Mouse (Mus musculus): Measurements from ENCODE around the gene Herc3.
A peak's percentile ranks its signal among the peaks of the same experiment; 100 is the strongest.
"Not testable (repeated sequence)": the region's sequence is repeated elsewhere in the genome, so short reads cannot be mapped to it uniquely, and the experiment has no call there.

Gene Herc3

DNA sequence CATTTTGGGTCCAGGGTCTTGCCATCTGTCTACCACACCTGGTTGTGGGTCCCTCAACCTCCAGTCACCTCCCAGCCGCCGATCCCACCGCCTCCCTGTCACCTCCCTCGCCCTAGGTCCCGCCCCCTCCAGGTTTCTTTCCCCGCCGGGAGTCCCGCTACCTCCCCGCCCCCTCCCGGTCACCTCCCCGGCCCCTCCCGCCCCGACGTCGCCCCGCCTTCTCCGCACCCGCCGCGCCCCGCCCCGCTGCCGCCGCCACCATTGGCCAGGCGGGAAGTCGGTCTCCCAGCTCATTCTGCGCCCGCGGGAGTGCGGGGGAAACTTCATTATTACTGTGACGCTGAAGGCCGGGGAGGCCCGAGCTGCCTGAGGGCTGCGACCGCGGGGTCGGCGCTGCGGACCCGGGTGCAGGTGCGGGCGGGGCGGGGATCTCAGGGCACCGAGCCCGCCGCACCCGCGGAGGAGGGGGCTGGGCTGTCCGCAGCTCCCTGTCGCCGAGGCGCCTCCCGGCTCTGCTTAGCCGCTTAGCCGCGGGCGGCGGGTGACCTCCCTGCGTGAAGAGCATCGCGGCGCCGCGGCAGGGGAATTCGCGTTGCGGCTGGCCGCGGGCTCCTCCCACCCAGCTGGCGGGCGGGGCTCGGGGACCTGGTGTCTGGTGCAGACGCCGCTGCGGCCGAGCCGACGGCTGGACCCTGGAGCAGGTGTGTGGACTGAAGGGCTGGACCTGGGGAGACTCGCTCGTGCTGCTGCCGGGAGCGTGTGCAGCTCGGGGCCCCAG, at the start of gene Herc3:
TSS of gene Herc3 (plus strand) at position 234 of the 778 bp plus-strand sequence.
- peak; percentile 89 for DNase-seq (ENCODE audit: low read depth, low spot score)

- DNase-seq (ENCODE audit: low read depth, low spot score), result no peak
Observed at GRCm38 (mm10) chr6:58801394-58801793, 29.9 kb upstream of the Herc3 start.

DNA sequence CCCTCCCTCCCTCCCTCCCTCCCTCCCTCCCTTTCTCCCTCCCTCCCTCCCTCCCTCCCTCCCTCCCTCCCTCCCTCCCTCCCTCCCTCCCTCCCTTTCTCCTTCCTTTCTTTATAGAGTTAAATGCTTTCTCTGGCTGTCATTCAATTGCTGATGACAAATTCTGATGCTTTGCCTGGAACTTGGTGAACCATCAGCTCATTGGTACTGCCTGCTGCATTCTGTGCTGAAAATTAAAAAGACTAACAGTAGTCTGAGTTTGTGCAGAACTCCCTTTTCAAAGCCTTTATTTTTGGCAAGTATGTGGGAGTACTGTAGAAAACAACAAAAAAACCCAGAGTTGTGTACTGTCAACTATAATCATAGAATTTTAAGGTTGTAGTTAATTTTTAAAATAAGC, 16.9 kb upstream of the Herc3 start:
- DNase-seq (ENCODE audit: low read depth, low spot score), result peak; percentile 47

GRCm38 (mm10) chr6:58817037-58817436, 14.2 kb upstream of the Herc3 start:
- DNase-seq (ENCODE audit: low read depth, low spot score), result not testable (repeated sequence)

DNA sequence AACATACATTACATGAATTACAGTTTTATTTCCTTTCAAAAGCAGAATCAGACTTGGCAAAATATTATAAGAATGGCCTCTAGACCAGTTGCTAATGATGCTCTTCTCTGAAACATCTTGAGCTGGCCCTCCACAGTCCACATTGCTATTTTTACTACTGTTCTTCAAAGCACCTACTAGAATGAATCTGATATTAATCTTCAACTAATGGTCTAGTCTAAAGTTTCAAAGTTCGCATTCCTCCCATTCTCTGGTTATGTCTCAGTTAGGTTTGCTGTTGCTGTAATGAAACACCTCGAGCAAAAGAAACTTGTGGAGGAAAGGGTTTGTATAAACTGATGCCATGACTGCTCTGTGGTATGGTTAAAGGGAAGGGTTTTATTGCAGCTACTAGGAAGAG, 5.6 kb upstream of the Herc3 start:
- DNase-seq (ENCODE audit: low read depth, low spot score), result no peak

DNA sequence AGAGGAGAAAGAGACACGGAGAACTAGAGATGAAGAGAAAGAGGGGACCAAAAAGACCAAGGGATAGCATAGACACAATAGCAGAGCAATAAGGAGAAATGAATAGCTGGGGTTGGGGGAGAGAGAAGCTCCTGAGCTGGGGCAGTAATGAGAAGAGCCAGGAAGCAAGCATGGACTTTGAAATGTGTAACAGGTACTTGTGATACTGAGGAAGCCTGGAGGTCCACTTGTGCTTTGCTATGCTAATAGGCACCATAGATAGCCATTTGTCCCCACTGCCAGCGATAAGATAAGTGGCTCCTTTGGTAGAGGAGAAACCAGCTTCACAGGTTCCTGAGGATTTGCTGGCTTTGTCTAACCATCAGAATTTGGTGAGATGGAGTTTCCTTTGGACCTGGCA, 5.2 kb upstream of the Herc3 start:
- no peak for DNase-seq (ENCODE audit: low read depth, low spot score)

- DNase-seq (ENCODE audit: low read depth, low spot score), result no peak
Observed at GRCm38 (mm10) chr6:58828582-58828981, 2.7 kb upstream of the Herc3 start.

DNA sequence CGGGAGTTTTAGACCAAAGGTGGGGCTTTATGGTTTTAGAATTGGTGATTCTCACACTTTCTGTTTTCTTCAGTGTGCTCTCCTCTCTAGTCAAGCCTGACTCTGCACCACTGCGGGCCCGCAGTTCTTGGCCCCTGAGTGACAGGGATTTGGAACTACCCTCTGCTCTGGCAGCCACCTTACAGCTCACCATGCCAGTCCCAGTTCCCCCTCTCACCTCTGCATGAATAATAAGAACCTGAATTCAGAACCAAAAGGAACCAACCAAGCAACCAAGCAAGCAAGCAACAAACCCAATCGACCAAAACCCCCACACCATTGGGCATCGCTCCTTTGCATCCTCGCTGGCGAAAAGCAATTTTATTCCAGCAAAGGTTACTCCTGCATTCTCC, 429 bp upstream of the Herc3 start:
- DNase-seq (ENCODE audit: low read depth, low spot score), result peak; percentile 36

DNA sequence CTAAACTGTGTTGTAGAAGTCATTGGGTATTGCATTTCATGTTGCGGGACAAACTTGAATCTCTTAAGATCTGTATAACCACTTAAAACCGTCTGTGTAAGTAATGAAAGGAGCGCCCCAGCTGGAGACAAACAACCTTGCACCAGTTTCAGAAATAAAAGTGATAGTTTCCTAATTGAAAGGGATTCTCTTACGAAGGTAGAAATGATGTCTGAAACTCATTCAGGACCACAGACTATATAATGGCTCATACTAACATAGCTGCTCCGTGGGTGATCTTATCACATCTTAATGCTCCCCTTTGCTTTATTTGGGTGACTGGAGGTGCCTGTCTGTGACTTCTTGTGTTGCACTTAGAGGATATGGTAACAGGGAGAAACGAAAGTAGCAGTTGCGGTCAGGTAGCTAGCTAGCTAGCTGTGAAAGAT, 1.3 kb downstream of the Herc3 start:
- peak; percentile 73 for DNase-seq (ENCODE audit: low read depth, low spot score)

DNA sequence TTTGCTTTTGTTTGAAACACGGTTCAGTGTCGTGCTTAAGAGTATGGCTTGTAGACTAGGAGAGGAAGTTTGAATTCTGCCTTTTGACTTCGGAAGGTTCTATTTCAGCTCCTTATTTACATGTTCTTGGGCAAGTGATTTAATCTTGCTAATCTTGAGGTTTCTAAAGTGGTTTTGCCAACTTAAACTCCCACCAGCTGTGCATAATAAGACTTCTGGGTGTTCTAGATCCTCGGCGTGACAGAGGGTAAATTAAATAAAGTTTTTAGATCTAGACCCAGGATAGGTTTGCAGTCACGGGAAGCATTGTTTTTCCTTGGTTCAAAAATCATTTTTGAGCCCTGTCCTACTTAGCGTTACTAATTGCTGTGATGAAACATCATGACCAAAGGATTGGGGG, 3.2 kb downstream of the Herc3 start:
- peak; percentile 73 for DNase-seq (ENCODE audit: low read depth, low spot score)

GRCm38 (mm10) chr6:58835591-58835990, 4.3 kb downstream of the Herc3 start:
- peak; percentile 60 for DNase-seq (ENCODE audit: low read depth, low spot score)

- DNase-seq (ENCODE audit: low read depth, low spot score), result peak; percentile 78
Observed at GRCm38 (mm10) chr6:58836476-58836875, 5.2 kb downstream of the Herc3 start.

DNA sequence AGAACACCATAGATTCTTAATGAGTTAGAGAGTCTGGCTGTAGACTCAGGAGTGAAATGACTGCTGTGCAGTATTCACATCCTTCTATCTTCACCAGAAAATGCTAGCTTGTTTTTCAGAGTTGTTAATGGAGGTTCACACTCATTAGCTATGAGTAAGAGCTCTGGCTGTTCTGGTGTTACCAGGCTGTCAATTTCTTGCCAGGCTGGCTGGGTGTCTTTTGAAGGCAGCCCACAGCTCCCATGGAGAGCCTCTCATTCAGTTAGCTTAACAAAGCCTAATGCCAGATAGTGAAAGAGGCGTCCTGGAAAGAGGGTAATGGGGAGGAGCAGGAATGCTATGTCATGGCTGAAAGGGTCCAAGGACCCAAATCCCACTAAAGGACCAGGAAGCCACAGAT, 6.7 kb downstream of the Herc3 start:
- peak; percentile 80 for DNase-seq (ENCODE audit: low read depth, low spot score)

GRCm38 (mm10) chr6:58841208-58841607, 9.9 kb downstream of the Herc3 start:
- peak; percentile 65 for DNase-seq (ENCODE audit: low read depth, low spot score)

DNA sequence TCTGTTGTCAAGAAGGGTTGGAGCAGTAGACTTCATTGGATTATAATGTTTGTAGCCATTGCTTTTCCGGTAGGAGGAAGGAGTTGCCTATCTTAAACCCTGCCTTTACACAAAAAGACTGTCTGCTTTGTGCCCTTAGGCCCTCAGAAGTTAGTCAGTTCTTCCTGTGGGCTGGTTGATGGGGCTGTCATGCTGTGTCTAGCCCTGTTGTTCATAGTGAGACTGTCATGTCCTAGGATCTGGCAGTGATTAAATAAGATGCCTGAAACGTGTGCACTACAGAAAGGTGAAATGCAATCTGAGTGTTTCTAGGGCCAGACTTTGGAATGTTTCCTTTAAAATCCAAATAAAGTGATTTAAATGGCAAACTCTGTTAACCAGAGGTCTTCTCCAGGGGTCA, 10.9 kb downstream of the Herc3 start:
- no peak for DNase-seq (ENCODE audit: low read depth, low spot score)

DNA sequence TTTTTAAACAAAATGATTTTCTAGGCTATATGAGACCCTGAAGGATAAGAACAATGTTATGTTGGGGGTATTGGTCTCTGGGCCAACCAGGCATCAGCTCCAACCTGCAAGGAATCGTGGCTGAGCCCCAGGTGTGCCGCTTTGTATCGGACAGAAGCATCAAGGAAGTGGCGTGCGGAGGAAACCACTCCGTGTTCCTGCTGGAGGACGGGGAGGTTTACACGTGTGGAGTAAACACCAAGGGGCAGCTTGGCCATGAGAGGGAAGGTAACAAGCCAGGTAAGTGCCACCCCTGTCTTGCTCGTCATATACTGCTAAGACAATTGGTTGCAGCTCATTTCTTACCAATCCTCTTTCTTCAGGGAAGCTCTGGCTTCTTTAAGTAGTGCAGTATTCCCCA, 12.3 kb downstream of the Herc3 start:
- DNase-seq (ENCODE audit: low read depth, low spot score), result no peak

- DNase-seq (ENCODE audit: low read depth, low spot score), result peak; percentile 83
Observed at GRCm38 (mm10) chr6:58844188-58844822, 13.0 kb downstream of the Herc3 start.

- no peak for DNase-seq (ENCODE audit: low read depth, low spot score)
Observed at GRCm38 (mm10) chr6:58846850-58847692, 15.8 kb downstream of the Herc3 start.

DNA sequence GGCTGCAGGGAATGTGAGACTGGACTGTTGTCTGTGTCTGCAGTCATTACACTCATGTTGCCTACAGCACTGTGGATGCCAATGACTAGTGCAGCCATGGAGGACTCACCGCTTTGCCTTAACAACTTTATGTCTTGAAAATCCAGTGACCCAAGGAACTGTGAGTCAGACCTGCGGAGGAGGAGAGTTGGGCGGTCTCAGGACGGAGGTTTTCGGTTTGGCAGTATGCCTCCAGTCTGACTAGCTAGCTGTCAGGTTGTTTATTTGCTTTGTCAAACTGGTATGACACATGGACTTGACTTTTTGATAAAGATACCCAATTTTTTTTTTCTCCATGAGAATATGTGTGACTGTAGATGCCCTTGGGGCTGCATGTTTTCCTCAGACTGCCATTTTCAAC, 16.6 kb downstream of the Herc3 start:
- no peak for DNase-seq (ENCODE audit: low read depth, low spot score)

GRCm38 (mm10) chr6:58849356-58849755, 18.1 kb downstream of the Herc3 start:
- no peak for DNase-seq (ENCODE audit: low read depth, low spot score)

DNA sequence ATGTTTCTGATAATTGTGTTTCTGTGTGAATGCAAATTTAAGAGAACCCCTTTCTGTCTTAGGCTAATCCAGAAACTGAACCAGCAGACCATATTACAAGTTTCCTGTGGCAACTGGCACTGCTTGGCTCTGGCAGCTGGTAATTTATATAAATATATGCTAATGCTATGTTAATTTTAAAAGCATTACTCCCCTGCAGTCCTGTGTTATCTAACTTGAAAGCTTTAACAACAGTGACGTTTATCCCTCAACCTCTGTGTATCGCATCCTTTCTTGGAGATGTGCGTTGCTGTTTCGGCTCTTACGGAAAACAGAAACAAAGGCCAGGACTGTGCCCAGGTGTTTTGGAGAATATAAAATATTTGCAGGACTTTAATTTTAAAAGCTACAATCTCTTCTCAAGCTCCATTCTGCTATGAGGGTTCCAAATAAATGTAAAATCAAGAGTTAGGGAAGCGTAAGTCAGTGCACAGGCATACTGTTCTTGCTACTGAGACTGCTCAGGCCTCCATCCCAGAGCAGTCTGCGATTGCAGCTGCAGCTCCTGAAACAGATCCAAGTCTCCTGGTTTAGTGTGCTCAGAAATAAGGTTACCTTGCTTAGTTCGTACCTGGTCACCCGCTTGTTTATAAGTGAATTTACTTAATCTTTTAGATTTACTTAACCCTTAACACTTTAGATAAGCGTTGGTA, 24.6 kb downstream of the Herc3 start:
- DNase-seq (ENCODE audit: low read depth, low spot score), result peak; percentile 48

GRCm38 (mm10) chr6:58856494-58856893, 25.2 kb downstream of the Herc3 start:
- DNase-seq (ENCODE audit: low read depth, low spot score), result no peak
